Mouse (Mus musculus): ENCODE results near the gene Clnk. TPM values are rescaled to one million over a fixed set of nuclear protein-coding genes. Genes with fewer than 3 reads are reported as not detected.

The Clnk gene
- polyA plus RNA-seq, 1 experiment from 2014 or later: not detected

DNA sequence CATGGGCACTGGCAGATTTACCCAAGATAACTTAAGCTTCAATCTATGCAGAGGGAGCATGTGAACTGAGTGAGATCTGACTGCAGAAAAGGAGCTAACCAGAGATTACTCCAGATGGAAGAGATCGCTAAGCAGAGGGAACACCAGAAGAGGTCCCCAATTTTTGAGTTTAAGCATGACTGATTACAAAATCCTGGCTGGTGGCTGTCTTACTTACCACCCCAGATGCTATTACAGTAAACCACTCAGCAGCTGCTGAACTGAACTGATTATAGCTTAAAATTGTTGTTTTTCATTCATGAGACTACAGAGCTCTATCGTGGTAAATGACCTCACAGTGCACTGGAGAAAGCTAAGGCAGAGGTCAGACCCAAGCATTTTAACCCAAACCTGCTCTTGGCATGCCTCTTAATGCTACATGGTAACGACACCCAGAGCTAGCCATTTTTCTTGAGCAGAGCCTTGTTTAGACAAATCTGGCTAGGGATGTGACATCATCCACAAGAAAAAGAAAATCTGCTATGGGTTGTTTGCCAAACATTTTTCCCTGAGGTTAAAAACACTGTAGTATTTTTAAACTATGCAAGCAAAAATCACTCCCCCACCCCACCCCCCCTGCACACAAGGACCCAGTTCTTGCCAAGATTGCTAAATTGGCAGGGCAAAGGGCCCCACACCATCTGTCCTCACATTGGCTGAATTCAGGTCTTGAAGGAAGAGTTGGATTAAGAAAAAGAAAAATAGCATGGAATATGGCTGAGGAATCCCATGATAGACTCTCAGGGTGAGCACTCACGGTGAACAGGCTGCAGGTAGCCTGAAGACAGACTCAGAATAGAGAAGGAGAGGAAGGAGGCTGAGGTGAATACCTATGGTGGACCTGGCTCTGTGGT, 5.4 kb upstream of the Clnk start:
- H3K4me3 ChIP-seq (ENCODE audit: low read depth, low read length): no peak overlapping the region
- no peak overlapping the region for H3K9ac ChIP-seq (ENCODE audit: low read length)
- H3K4me1 ChIP-seq (ENCODE audit: control insufficient read depth, insufficient read depth, low read length): no peaks in the 10 kb centered on the region
- DNase-seq (ENCODE audit: low spot score): no peak
- H3K4me2 ChIP-seq (ENCODE audit: low read depth): no peak overlapping the region
- ATAC-seq (ENCODE audit: insufficient read depth, low FRiP score, low TSS enrichment): no peak
- H3K36me3 ChIP-seq (ENCODE audit: control insufficient read depth, insufficient read depth, low read length): no peaks in the 10 kb centered on the region
- no peaks in the 10 kb centered on the region for H3K9me3 ChIP-seq (ENCODE audit: control insufficient read depth, low read length)
- 75% methylated on average over 4 of the region's 4 CpGs for WGBS
- H3K27ac ChIP-seq (ENCODE audit: low read depth, low read length): no peak overlapping the region
- no peaks in the 10 kb centered on the region for H3K27me3 ChIP-seq (ENCODE audit: control insufficient read depth, insufficient read depth, low read length)

DNA sequence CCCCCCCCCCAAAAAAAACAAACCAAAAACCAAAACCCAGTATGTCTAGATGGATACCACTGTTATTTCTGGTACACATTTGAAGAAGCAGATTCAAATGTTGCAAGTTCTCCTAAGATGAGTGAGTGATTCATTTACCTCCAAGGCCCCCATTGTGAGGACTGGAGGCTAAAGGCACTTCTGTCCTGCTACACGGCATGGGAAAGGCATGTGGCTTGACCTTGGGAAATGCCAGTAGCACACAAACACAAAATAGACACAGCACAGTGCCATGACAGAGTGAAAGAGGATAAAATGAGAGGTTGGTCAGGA, 4.8 kb upstream of the Clnk start:
- no peak overlapping the region for H3K9ac ChIP-seq (ENCODE audit: low read length)
- no peak overlapping the region for H3K27ac ChIP-seq (ENCODE audit: low read depth, low read length)
- ATAC-seq (ENCODE audit: insufficient read depth, low FRiP score, low TSS enrichment) (no peak), DNase-seq (ENCODE audit: low spot score) (no peak)
- H3K27me3 ChIP-seq (ENCODE audit: control insufficient read depth, insufficient read depth, low read length): no peaks in the 10 kb centered on the region
- H3K4me1 ChIP-seq (ENCODE audit: control insufficient read depth, insufficient read depth, low read length): no peaks in the 10 kb centered on the region
- H3K36me3 ChIP-seq (ENCODE audit: control insufficient read depth, insufficient read depth, low read length): no peaks in the 10 kb centered on the region
- H3K9me3 ChIP-seq (ENCODE audit: control insufficient read depth, low read length): no peaks in the 10 kb centered on the region
- no peak overlapping the region for H3K4me3 ChIP-seq (ENCODE audit: low read depth, low read length)
- no peak overlapping the region for H3K4me2 ChIP-seq (ENCODE audit: low read depth)
- 81% methylated on average over 1 of the region's 1 CpGs for WGBS

DNA sequence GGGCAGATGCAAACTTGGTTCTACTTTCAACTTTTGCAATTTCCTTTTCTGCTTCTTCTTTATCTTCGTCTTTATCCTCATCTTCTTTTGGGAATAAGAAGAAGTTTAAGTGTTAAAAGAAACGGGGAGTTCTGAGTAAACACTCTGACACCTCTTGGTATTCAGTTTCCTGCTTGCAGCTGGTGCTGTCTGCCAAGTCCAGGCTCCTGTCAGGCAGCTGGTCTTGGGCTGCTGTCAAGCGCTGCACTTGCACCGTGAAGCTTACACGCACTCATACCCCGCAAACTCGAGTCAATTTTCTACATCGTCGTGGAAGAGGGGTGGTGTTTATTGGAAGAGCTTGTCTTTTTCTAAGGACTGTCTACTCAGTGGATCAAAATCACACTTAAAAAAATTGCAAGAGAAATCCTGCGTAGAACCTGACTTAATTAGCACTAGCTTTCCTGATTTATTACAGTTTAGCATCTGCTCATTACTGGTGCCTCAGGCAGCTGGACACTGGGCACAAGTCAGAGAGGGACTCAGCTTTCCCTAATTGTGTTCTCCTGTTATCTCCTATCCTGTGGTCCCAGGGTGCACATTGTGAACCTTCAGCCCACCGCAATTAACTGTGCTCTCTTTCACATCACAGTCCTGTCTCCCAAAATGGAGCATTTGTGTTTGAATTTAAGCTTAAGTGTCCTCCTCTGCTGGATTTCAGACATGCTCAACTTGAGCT, 3.5 kb upstream of the Clnk start:
- Histone ChIP-seq H3K4me3 (ENCODE audit: low read depth, low read length) (no peak overlapping the region), H3K27me3 (ENCODE audit: control insufficient read depth, insufficient read depth, low read length) (no peaks in the 10 kb centered on the region), H3K27ac (ENCODE audit: low read depth, low read length) (no peak overlapping the region), H3K9me3 (ENCODE audit: control insufficient read depth, low read length) (no peaks in the 10 kb centered on the region), H3K36me3 (ENCODE audit: control insufficient read depth, insufficient read depth, low read length) (no peaks in the 10 kb centered on the region), H3K4me2 (ENCODE audit: low read depth) (no peak overlapping the region), H3K4me1 (ENCODE audit: control insufficient read depth, insufficient read depth, low read length) (no peaks in the 10 kb centered on the region), H3K9ac (ENCODE audit: low read length) (no peak overlapping the region)
- WGBS: 53% methylated on average over 11 of the region's 11 CpGs
- peak; percentile 24 for DNase-seq (ENCODE audit: low spot score)
- peak; percentile 59 for ATAC-seq (ENCODE audit: insufficient read depth, low FRiP score, low TSS enrichment)

DNA sequence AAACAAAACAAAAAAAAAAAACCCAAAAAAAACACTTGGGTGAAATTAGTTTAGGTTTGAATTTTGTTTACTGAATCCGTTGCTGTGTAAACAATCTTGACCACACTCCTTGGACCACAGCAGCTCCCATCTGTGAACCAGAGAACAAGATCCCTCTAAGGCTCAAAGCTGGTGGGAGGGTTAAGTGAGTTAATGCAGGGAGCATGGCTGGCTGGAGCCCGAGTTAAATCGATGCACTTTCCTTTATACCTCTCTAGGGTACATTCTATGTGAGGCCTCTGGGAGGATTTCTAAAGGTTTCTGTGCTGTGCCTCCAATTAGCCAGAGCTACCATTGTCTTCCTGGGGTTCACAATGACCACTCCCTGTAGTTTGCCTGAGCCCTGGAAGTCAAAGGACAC, 1.2 kb downstream of the Clnk start:
- 43% methylated on average over 3 of the region's 3 CpGs for WGBS
- no peak overlapping the region for H3K4me2 ChIP-seq (ENCODE audit: low read depth)
- ATAC-seq (ENCODE audit: insufficient read depth, low FRiP score, low TSS enrichment): peak; percentile 54; the same call in 1 of the 2 replicates

DNA sequence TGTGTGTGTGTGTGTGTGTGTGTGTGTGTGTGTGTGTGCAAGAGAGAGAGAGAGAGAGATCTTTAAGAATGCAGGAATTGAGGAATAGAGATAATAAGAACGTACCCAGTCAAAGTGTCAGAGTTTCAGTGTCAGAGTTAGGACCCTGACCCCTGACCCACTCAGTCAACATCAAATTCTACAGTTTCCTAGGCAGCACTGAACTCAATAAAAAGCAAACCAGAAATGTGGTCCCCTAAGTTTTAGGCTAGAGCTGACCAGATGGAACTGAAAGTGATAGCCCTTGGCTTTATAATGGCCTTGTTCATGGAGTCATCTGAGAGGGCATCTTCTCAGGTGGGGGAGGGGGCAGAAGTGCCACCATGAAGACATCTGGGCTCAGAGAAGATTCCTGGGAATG, 1.7 kb downstream of the Clnk start:
- Histone ChIP-seq H3K4me3 (ENCODE audit: low read depth, low read length) (no peak overlapping the region), H3K9ac (ENCODE audit: low read length) (no peak overlapping the region), H3K27me3 (ENCODE audit: control insufficient read depth, insufficient read depth, low read length) (no peaks in the 10 kb centered on the region), H3K9me3 (ENCODE audit: control insufficient read depth, low read length) (no peaks in the 10 kb centered on the region), H3K4me1 (ENCODE audit: control insufficient read depth, insufficient read depth, low read length) (no peaks in the 10 kb centered on the region), H3K36me3 (ENCODE audit: control insufficient read depth, insufficient read depth, low read length) (no peaks in the 10 kb centered on the region), H3K4me2 (ENCODE audit: low read depth) (no peak overlapping the region), H3K27ac (ENCODE audit: low read depth, low read length) (no peak overlapping the region)
- ATAC-seq (ENCODE audit: insufficient read depth, low FRiP score, low TSS enrichment) (no peak), DNase-seq (ENCODE audit: low spot score) (no peak)
- WGBS: 58% methylated on average over 1 of the region's 1 CpGs

More for the DNA sequence above, 1.2 kb downstream of the Clnk start:
- H3K4me3 ChIP-seq (ENCODE audit: low read depth, low read length): no peak overlapping the region
- H3K27me3 ChIP-seq (ENCODE audit: control insufficient read depth, insufficient read depth, low read length): no peaks in the 10 kb centered on the region
- DNase-seq (ENCODE audit: low spot score): no peak
- no peaks in the 10 kb centered on the region for H3K9me3 ChIP-seq (ENCODE audit: control insufficient read depth, low read length)
- H3K4me1 ChIP-seq (ENCODE audit: control insufficient read depth, insufficient read depth, low read length): no peaks in the 10 kb centered on the region
- no peak overlapping the region for H3K27ac ChIP-seq (ENCODE audit: low read depth, low read length)
- no peak overlapping the region for H3K9ac ChIP-seq (ENCODE audit: low read length)
- no peaks in the 10 kb centered on the region for H3K36me3 ChIP-seq (ENCODE audit: control insufficient read depth, insufficient read depth, low read length)

DNA sequence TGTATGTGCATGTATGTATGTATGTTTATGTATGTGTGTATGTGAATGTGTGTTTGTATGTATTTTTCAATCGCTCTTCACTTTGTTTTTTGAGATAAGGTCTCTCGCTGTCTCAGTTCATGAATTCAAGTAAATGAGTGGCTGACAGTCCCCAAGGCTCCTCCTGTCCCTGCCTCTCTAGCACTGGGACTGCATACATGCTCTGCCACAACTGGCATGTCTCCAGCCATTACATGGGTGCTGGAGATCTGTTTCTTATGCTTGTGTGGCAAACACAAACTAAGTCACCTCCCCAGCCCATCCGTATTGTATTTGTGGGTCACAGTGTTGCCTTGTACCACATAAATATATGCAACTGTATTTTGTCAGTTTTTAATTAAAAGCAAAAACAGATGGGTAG, 3.7 kb downstream of the Clnk start:
- Histone ChIP-seq H3K9ac (ENCODE audit: low read length) (no peak overlapping the region), H3K4me1 (ENCODE audit: control insufficient read depth, insufficient read depth, low read length) (no peaks in the 10 kb centered on the region), H3K4me3 (ENCODE audit: low read depth, low read length) (no peak overlapping the region), H3K4me2 (ENCODE audit: low read depth) (no peak overlapping the region), H3K27ac (ENCODE audit: low read depth, low read length) (no peak overlapping the region), H3K36me3 (ENCODE audit: control insufficient read depth, insufficient read depth, low read length) (no peaks in the 10 kb centered on the region), H3K9me3 (ENCODE audit: control insufficient read depth, low read length) (no peaks in the 10 kb centered on the region), H3K27me3 (ENCODE audit: control insufficient read depth, insufficient read depth, low read length) (no peaks in the 10 kb centered on the region)
- DNase-seq (ENCODE audit: low spot score): no peak
- 97% methylated on average over 3 of the region's 3 CpGs for WGBS
- no peak for ATAC-seq (ENCODE audit: insufficient read depth, low FRiP score, low TSS enrichment)

DNA sequence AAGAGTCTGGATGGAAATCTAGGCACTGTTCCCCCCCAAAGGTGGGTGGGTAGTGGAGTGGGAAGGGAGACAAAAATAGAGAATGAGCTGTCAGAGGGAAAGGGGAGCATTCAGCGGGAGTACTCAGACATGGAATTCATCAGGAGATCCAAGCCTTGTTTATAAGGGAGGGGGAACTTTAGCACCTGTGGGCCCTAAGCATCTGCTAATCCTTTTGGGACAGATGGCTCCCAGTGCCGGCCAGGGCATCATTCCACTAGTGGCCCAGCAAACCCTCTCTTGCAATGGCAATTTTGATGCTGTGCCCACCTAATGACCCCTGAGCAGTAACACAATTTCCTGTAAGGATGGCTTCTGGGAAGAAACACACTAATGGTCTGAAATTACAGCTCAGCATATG, 5.0 kb downstream of the Clnk start:
- Histone ChIP-seq H3K36me3 (ENCODE audit: control insufficient read depth, insufficient read depth, low read length) (no peaks in the 10 kb centered on the region), H3K27ac (ENCODE audit: low read depth, low read length) (no peak overlapping the region), H3K4me2 (ENCODE audit: low read depth) (no peak overlapping the region), H3K9me3 (ENCODE audit: control insufficient read depth, low read length) (no peaks in the 10 kb centered on the region), H3K4me3 (ENCODE audit: low read depth, low read length) (no peak overlapping the region), H3K9ac (ENCODE audit: low read length) (no peak overlapping the region), H3K4me1 (ENCODE audit: control insufficient read depth, insufficient read depth, low read length) (no peaks in the 10 kb centered on the region), H3K27me3 (ENCODE audit: control insufficient read depth, insufficient read depth, low read length) (no peaks in the 10 kb centered on the region)
- ATAC-seq (ENCODE audit: insufficient read depth, low FRiP score, low TSS enrichment) (no peak), DNase-seq (ENCODE audit: low spot score) (no peak)
- 68% methylated on average over 2 of the region's 2 CpGs for whole genome bisulfite sequencing

DNA sequence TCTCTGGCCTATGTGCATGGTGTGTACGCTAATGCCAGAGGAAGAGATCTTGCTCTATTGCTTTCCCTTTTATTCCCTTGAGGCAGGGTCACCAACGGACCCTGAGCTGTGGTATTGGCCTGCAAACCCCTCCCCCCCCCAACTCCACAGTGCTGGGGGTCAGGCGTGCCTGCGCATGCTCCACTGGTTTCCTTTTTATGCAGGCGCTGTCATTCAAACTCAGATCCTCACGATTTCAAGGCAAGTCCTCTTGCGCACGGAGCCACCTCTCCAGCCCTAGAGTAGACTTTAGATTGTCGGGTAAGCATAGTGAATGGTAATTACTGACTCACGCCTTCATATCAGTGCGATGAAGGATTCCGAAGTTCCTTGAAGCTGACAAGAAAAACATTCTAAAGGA, 6.1 kb downstream of the Clnk start:
- H3K9me3 ChIP-seq (ENCODE audit: control insufficient read depth, low read length): no peaks in the 10 kb centered on the region
- 80% methylated on average over 12 of the region's 12 CpGs for WGBS
- H3K36me3 ChIP-seq (ENCODE audit: control insufficient read depth, insufficient read depth, low read length): no peaks in the 10 kb centered on the region
- ATAC-seq (ENCODE audit: insufficient read depth, low FRiP score, low TSS enrichment) (no peak), DNase-seq (ENCODE audit: low spot score) (no peak)
- H3K4me3 ChIP-seq (ENCODE audit: low read depth, low read length): no peak overlapping the region
- no peak overlapping the region for H3K27ac ChIP-seq (ENCODE audit: low read depth, low read length)
- H3K27me3 ChIP-seq (ENCODE audit: control insufficient read depth, insufficient read depth, low read length): no peaks in the 10 kb centered on the region
- no peaks in the 10 kb centered on the region for H3K4me1 ChIP-seq (ENCODE audit: control insufficient read depth, insufficient read depth, low read length)
- H3K9ac ChIP-seq (ENCODE audit: low read length): no peak overlapping the region
- H3K4me2 ChIP-seq (ENCODE audit: low read depth): no peak overlapping the region

DNA sequence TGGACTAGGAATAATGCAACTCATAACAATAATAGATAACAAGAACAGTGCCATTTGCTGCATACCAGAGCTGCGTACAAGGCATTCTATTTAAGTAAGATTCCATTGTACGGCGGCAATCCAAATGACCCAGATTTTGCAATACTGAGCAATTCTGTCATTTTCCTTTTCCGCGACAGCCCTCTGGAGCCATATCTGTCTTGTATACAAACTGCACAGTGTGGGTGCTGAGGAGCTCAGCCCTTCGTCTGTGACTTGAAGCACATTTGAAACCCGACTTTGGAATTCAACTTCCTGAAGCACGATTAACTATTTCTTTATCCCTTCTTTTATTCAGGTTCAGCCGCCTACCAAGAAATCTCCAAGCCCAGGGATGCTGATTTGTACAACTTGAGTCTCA, 6.6 kb downstream of the Clnk start:
- H3K27ac ChIP-seq (ENCODE audit: low read depth, low read length): no peak overlapping the region
- H3K4me2 ChIP-seq (ENCODE audit: low read depth): no peak overlapping the region
- no peak for ATAC-seq (ENCODE audit: insufficient read depth, low FRiP score, low TSS enrichment)
- H3K9me3 ChIP-seq (ENCODE audit: control insufficient read depth, low read length): no peaks in the 10 kb centered on the region
- WGBS: 93% methylated on average over 9 of the region's 9 CpGs
- H3K4me3 ChIP-seq (ENCODE audit: low read depth, low read length): no peak overlapping the region
- no peaks in the 10 kb centered on the region for H3K27me3 ChIP-seq (ENCODE audit: control insufficient read depth, insufficient read depth, low read length)
- no peak overlapping the region for H3K9ac ChIP-seq (ENCODE audit: low read length)
- no peaks in the 10 kb centered on the region for H3K36me3 ChIP-seq (ENCODE audit: control insufficient read depth, insufficient read depth, low read length)
- H3K4me1 ChIP-seq (ENCODE audit: control insufficient read depth, insufficient read depth, low read length): no peaks in the 10 kb centered on the region
- DNase-seq (ENCODE audit: low spot score): no peak

All from neural tube, embryonic 11.5 days (tissue).